Mouse (Mus musculus): ENCODE measurements around the gene Sfn.

Sfn gene

DNA sequence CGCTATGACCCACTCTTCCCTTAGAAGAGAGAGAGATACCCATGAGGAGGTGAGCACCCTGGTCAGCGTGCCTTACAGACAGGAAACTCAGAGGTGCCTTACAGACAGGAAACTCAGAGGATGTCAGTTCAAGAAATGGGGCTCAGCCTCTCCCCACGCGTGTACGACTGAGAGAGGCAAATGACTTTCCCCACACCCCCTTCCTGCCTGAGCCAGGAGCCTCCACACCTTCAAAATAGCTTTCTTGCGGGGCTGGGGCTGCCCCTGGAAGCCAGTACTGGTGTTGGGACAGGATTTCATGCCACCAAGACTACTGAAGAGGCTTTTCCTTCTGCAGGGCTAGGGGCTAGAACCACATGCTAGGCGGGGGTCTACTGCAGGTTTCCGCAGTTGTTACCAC, 18.7 kb upstream of the Sfn start:
- peak in 1 of 2 experiments; percentile 31 for DNase-seq (ENCODE audit: low spot score in 2 of 2)

DNA sequence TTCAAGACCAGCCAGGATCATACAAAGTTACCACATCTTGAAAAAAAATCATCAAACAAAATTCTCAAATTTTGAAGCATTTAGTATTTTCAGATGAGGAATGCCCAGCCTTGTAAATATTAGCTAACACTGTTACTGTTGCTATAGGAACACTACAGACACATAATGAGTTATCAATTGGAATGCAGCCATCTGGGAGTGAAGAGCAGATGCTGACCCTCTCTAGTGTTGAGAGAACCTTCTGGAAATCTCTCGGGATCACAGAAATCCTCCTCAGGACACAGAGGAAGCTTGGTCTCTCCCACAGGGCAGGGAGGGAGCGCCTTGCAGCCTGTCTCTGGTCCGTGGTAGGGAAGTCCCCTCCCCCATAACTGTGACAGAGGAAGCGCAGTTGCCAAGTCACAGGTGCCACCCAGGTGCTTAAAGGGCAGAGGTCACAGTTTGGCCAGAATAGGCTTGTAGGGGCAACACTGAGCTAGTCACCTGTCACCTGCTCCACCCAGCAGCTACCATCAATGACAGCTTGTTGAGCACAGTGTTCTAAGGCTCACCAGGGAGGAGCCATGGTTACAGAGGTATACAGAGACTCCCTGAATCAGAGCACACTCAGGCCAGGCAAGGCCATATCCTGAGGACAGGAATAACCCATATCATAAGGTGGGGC, 17.6 kb upstream of the Sfn start:
- peak in 1 of 2 experiments; percentile 25 for DNase-seq (ENCODE audit: low spot score in 2 of 2)

DNA sequence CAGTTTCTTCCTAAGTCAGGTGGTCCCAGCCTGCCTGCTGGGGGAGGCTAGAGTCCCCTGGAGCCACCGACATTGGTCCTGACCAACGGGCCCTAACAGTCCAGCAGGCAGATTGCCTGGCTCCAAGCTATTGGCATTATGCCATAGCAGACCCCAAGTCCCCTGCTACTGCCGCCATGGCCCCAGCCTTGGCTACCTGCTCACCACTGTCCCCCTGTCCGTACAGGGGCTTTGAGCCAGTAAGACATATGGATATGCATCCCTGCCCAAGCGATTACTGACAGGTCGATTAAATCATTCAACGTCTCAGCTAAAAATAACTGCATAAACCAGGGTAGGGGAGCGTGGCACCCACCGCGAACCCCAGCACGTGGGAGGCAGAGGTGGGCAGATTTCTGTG, 16.0 kb upstream of the Sfn start:
- DNase-seq (ENCODE audit: low spot score in 2 of 2): no peak

DNA sequence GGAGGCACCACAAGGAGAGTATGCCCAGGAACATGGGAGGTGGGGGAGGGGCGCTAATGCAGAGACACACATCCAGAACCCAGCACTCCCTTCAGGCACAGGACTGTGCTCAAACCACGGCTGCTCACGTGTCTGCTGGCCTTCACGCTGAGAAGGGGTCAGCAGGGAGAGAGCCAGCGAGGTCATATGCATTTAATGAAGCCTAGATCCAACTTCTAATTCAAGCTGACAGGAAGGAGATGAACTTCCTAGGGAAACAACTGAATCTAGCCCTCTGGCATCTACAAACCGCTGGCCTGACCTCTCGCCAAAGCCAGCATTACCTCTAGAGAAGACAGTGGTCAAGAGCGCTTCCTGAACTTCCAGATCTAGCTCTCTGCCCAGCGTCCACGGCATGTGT, 13.4 kb upstream of the Sfn start:
- no peak for DNase-seq (ENCODE audit: low spot score in 2 of 2)

DNA sequence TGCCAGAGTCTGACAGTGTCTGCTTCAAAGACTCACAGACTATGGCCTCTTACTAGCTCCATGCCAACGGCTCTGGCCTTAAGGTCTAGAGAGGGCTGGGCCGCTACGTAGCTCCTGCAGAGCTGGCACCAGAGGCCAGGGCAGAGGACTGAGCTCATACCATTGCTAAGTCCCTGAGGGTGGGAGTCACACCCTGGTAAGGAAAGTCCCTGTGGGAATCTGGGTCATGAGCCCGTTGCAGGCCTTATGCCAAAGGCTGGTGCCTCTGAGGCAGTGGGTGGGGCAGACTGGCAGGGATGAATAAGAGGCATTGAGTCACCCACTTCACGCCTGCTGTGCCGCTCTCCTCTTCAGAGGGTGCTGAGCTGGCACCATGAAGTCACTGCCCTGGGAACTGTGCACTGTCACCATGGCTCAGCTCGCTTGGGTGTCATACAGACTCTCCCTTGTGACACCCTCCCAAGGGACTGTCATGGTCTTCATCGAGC, 12.3 kb upstream of the Sfn start:
- no peak for DNase-seq (ENCODE audit: low spot score in 2 of 2)

DNA sequence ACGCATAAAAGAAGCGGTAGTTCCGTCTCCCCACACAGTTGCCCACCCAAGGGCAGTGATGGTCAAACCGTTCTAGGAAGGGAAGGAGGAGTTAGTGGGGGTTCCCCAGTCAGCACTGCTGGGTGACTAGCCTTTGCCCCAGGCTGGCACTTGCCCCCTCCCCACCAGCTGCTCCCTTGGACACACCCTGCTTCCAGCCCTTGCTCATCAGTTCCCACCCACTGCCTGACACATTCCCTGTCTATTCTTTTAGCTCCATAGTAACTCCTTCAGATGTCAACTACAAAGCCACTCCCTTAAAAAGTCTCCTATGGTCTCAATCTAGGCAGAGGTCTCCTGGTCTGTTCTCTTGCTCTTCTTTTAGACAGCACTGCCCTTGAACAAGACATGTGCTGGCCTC, 11.9 kb upstream of the Sfn start:
- DNase-seq (ENCODE audit: low spot score in 2 of 2): no peak

DNA sequence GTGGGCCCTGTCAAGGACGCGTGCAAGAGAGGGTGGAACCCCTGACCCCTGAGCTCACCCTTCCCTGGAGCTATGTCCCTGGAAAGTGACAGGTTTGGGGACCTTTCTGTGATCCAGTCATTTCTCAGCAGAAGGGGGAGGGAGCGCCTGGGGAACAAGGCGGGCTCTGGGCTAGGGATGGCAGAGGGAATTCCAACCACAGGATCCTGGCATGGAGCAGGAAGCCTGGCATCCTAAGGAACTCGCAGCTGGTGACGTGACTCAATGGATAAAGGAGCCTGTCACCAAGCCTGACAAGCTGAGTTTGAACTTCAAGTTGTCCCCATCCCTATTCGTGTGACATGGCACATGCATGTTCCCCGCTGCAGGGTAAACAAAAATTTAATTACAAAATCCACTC, 11.1 kb upstream of the Sfn start:
- DNase-seq (ENCODE audit: low spot score in 2 of 2): no peak

DNA sequence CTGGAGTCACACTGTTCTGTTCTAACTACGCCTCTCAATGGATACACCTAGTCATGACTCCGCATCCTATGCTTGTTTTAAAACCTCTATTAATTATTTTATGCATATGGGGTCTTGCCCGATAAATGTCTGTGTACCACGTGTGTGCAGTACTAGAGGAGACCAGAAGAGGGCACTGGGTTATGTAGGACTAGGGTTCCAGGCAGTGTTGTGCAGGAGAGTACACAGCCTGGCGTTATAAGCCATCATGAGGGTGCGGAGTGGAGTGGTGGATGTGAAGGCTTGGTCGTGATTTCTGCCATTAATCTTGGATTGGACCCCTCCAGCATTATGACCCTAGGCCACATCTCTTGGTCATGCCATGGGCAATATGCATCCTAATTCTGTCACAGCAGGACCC, 10.4 kb upstream of the Sfn start:
- DNase-seq (ENCODE audit: low spot score in 2 of 2): no peak

DNA sequence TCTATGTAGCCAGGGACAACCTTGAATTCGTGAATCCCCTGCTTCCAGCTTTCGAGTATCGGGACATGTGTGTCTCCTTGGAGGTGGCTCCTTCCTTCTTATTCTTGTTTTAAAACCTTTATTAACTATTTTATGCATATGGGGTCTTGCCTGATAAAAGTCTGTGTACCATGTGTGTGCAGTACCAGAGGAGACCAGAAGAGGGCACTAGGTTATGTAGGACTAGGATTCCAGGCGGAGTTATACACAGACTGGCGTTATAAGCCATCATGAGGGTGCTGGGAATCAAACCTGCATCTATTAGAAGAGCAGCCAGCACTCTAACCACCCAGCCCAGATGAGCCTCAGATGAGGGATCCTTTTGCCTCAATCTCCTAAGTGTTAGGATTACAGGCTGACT, 9.8 kb upstream of the Sfn start:
- no peak for DNase-seq (ENCODE audit: low spot score in 2 of 2)

DNA sequence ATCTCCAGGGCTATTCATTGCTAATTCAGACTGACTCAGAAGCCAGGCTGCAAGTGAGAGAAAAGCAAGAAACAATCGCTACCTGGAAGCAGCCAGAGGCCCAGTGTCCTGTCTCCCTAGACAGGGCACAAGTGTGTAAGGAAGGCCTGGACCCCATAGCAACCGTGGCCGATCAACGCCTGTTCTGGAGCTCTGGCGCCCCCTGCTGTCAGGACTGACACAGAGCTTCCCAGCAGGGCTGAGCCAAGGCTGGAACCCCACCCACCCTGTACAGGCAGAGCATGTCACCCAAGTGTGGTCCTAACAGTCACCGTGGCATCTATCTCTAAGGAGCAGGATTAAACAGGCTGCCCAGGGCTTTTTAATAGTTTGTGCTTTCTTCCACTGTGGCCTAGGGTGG, 7.8 kb upstream of the Sfn start:
- peak; percentile 84 to 94 for DNase-seq (ENCODE audit: low spot score in 2 of 2)

DNA sequence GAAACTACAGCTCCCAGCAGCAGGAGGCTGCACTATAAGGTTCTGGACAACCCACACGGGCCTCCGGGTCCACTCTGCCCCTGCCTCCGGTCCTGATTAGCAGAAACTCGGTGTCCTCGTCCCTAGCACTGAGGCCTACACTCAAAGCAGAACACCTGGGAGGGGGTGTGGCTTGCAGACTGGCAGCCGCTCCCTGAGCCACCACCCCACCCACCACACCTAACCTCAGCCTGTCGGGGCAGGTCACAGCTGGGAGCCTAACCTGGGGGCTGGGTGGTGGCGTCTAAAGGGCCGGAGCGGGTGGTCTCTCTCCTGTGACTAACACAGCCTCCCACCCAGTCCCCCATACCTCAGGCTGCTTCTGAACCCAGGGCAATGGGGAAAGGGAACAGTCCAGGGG, 5.3 kb upstream of the Sfn start:
- no peak for DNase-seq (ENCODE audit: low spot score in 2 of 2)

DNA sequence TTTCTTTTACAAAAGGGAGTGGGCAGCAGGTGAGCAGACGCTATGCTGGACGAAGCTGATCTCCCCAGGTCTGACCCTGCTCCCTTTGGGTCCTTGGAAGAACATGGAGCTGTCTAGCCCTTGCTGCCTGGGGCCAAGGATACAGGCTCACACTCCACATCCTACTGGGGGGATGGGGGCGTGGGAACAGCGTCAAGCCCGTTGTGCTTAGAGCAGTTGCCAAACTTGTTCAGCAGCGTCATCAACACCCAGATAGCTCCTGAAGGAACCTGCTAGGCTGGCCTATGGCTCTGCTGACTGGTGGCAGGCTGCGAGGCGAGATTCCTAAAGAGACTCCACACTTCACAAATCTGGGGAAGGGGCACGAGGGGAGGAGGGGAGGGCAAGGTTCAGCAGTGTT, 3.4 kb upstream of the Sfn start:
- no peak for DNase-seq (ENCODE audit: low spot score in 2 of 2)

DNA sequence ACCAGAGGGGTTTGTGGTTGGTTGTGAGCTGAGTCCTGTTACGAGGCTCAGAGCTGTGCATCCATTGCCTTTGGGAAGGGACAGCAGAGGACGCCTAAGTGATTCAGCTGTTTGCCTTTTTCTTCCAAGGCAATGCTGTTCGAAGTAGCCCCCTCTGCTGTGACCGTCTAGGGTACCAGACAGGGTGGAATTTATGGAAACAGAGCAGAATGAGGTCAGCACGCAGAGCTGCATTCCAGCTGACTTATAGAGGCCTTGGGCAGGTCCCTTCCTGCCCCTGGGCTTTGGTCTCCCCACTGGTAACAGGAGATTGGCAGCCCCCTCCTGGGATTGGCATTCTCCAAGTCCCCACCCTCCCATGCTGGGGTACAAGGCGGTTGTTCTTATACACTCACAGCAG, 2.9 kb upstream of the Sfn start:
- no peak for DNase-seq (ENCODE audit: low spot score in 2 of 2)

DNA sequence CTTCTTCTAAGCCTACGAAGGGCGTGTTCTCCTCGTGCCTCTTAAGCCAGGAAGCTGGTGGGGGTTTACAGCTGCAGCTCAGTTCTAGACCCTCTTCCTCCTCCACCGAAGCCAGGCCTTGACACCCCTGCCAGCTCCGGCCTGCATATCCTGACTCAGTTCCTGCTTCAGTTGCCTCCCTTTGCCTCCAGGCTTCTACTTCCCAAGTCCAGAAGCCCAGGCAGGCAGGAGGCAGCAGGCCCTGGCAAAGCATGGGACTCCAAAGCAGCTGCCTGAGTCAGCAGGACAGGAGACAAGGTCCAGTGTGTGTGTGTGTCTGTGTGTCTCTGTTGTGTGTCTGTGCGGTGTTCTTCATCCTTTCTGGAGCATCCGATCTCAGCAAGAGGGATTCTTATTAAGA, 2.2 kb upstream of the Sfn start:
- no peak for DNase-seq (ENCODE audit: low spot score in 2 of 2)

DNA sequence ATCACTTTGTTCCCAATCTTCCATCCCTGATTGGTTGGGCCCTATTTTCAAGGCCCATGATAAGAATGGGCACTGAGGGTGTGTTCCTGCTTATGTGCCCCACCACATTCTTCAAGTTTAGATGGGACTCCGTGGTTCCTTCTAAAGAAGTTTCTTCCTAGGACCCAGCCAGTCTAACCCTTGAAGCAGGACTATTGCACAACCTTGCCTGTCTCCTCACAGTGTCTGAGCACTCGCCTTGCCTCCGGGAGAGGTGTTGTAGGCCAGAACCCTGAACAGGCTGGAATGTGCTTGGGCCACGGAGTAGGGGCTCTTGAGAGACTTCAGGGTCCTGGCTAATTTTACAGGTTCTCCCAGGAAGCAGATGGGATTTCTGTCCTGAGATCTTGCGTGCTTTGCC, 1.1 kb upstream of the Sfn start:
- DNase-seq (ENCODE audit: low spot score in 2 of 2): no peak

DNA sequence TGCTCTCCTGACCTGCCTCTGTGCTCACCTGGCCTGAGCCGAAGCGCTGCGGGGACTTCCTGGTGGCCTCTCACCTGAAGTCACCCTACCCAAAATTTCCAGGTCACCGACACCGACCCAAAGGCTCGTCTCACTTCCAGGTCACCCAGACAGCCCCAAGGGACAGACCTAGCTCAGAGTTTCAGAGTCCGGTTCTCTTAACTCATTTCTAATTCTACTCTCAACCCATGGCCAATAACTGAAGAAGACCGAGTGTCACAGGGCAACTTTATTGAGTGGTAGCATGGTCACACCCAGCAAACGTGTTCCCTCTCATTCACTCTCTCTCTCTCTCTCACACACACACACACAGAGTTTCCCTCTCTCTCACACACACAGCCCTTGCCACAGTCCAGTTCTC, 1.7 kb downstream of the Sfn start:
- no peak for DNase-seq (ENCODE audit: low spot score in 2 of 2)

DNA sequence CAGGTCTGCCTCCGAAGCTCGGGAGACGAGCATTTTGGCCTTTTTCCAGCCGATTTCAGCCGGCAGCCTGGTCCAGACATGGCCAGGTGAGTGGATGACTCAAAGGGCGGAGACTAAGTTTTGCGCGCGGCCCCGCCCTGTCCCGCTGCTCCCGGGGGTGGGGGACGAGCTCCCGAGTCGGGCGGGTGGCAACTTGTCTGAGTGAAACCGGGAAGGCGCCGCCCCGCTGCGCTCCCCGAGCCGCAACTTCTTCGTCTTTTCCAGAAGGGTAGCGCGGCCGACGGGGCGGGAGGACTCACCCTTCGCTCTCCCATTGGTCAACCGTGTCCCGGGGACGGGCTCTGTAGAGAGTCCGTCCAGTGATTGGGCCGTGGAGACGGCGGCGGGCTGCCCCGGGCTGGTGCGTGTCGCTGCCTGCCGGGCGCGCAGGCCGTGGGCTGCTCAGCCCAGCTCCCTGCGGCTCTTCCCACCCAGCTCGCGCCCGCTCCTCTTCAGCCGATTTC, 2.3 kb downstream of the Sfn start:
- peak; percentile 69 to 87 for DNase-seq (ENCODE audit: low spot score in 2 of 2)

DNA sequence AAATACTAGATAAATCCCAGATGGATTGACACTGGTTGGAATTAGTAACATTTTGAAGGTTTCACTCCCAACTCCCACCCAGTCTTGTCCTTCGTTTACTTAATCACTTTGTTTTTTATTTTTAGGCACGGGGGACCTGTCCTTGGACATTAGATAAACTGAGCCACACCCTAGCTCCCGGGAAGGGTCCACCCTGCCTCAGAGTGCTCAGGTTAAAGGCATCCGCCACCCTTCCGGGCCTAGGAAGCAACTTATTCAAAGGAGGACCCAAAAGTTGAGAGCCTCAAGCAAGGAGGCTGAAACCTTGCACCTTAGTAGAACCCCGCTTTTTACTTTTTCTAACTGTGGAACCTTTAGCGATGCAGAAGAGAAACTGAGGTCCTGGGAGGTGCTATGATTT, 2.9 kb downstream of the Sfn start:
- DNase-seq (ENCODE audit: low spot score in 2 of 2): no peak

DNA sequence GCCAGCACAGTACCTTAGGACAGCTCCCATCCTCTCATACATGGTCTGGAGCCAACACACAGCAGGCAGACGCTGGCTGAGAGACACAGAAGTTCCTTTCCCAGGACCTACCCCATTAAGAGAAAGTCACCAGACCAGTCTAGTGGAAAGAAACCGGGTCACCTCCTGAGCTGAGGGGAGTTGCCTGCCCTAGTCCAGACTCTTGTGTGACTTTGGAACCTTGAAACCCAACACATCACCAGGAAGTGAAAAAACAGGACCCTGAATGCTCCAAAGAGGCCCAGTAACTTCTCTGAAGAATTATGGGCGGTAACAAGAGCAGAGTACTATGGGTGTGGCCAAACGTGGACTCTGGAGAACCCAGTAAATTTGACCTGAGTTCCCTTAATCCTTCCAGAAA, 3.4 kb downstream of the Sfn start:
- no peak for DNase-seq (ENCODE audit: low spot score in 2 of 2)

DNA sequence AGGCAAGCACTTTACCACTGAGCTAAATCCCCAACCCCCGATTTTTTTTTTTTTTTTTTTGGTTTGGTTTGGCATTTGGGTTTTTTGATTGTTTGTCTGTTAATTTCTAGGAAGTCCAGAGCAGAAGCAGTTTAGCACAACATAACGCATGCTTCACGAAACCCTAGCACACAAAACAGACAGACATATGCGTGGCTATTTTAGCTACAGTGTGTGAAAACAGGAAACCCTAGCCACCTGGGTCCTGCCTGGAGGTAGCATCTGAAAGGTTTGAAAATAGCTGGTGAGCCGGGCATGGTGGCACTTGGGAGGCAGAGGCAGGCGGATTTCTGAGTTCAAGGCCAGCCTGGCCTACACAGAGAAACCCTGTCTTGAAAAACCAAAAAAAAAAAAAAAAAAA, 5.9 kb downstream of the Sfn start:
- DNase-seq (ENCODE audit: low spot score in 2 of 2): no peak

DNA sequence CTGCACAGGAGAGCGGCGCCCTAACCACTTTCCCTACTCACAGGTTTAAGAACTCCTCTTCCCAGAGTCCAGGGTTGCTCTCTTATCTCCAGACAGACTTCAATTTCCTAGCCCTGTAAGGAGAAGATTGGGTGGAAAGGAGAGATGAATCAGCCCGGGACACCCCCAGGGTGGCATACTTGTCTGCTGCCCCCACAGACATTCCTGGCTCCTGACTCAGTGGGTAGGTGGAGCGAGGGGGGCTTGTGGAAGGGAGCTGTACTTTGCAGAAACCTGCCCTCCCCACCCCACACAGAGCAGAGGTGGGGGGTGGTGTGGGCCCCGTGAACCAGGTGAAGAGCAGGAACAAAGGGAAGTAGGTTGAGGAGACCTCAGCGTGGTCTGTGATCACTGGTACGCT, 6.4 kb downstream of the Sfn start:
- no peak for DNase-seq (ENCODE audit: low spot score in 2 of 2)

DNA sequence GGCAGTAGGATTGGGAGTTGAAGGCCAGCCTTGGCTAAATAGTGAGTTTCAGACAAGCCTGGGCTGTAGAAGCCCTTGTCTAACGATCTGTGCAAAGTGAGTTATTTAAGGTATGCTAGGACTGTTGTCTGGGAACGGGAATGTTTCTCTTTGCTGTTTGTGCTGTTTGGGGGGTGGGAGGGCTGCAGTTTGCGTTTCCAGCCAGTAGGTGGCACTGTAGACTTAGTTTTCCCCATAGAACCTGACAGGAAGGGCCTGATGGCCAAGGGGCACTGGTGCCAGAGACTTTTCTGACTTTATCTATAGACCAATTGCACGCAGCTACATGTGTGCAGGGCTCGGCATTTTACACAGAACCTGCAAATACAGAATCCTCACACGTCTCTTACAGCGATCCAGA, 9.4 kb downstream of the Sfn start:
- peak; percentile 60 to 74 for DNase-seq (ENCODE audit: low spot score in 2 of 2)

DNA sequence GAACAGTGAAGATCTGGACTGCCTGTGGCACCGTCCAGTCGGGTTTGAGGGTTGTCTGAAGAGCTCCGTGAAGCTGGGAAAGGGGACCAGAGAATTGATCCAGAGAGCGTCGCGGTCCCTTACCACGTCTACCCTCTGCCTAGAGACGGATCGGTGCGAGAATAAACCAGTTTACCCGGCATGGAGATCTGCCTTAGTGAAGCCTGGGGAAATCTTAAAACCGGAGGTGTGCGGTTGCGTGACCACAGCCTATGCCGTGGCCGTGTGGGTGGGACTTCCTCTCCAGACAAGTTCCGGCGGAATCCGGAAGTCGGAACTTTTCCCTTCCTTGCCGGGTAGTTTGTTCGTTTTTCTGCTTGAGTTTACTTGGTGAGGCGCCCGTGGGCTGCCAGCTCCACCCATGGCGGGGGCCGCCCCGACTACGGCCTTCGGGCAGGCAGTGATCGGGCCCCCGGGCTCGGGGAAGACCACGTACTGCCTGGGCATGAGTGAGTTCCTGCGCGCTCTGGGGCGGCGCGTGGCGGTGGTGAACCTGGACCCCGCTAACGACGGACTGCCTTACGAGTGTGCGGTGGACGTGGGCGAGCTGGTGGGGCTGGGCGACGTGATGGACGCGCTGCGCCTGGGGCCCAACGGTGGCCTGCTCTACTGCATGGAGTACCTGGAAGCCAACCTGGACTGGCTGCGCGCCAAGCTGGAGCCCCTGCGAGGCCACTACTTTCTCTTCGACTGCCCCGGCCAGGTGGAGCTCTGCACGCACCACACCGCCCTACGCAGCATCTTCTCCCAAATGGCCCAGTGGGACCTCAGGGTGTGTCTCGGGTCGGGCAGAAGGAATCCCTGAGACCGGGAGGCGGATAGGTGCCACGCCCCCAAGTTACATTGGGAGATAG, 17.7 kb downstream of the Sfn start, which contains the start of gene Gpn2:
TSS of gene Gpn2 (plus strand) at position 304 of the 893 bp plus-strand sequence.
- peak; percentile 62 to 89 for DNase-seq (ENCODE audit: low spot score in 2 of 2)

Data from spleen, postnatal 10 days (tissue).